Mouse (Mus musculus): Measurements from ENCODE around the gene Rrp7a. TPM values are rescaled to one million over a fixed set of nuclear protein-coding genes. Genes with fewer than 3 reads are reported as not detected.

Gene Rrp7a
- 18.9 and 19.0 TPM in 2 replicates for polyA plus RNA-seq (2012; rRNA removed)

GRCm38 (mm10) chr15:83122566-83123145 is at the start of gene Rrp7a:
Gene Rrp7a (minus strand): TSS chr15:83122801.

GRCm38 (mm10) chr15:83149196-83150072 is 26.8 kb upstream of the Rrp7a start, which contains the start of gene Poldip3:
Gene Poldip3 (minus strand): TSS chr15:83149384.

GRCm38 (mm10) chr15:83089429-83089605 is 33.3 kb downstream of the Rrp7a start, which contains the start of gene Serhl:
Gene Serhl (plus strand): TSS chr15:83089506.

Other genes with a start within 250 kb of the Rrp7a start
- 4.6 and 5.0 TPM in 2 replicates for gene Tcf20, start 134.9 kb downstream of the Rrp7a start, polyA plus RNA-seq (2012; rRNA removed)
- 7.5 and 8.4 TPM in 2 replicates for gene Nfam1, start 89.5 kb downstream of the Rrp7a start, polyA plus RNA-seq (2012; rRNA removed)
- gene Serhl, start 33.3 kb downstream of the Rrp7a start, polyA plus RNA-seq (2012; rRNA removed) = 16.4 and 19.3 TPM in 2 replicates
- 22.0 and 22.3 TPM in 2 replicates for gene Poldip3, start 26.6 kb upstream of the Rrp7a start, polyA plus RNA-seq (2012; rRNA removed)
- gene Cyb5r3, start 49.8 kb upstream of the Rrp7a start, polyA plus RNA-seq (2012; rRNA removed) = 82.4 and 87.8 TPM in 2 replicates
- gene A4galt, start 129.0 kb upstream of the Rrp7a start, polyA plus RNA-seq (2012; rRNA removed) = 0.10 TPM in 2 replicates
- 9.2 and 12.9 TPM in 2 replicates for gene Arfgap3, start 227.4 kb upstream of the Rrp7a start, polyA plus RNA-seq (2012; rRNA removed)

All from liver, embryonic 18 days (tissue).